Mouse (Mus musculus) testis, adult 2 months (tissue): ENCODE measurements around the gene Tsc1.

Source experiments
- CTCF ChIP-seq: fragments of 200-500 bp; IDR thresholded peaks from 2 replicates; pipeline ENCODE4 v1.5.1; 2012; ENCODE audit warnings: low read depth, mild to moderate bottlenecking, inconsistent platforms, low read length, moderate library complexity; ENCODE audit not compliant: control insufficient read depth, insufficient read depth, insufficient replicate concordance
- POLR2A ChIP-seq: fragments of 200-500 bp; IDR thresholded peaks from 2 replicates; pipeline ENCODE4 v1.6.1; 2012; ENCODE audit warnings: low read depth, mild to moderate bottlenecking, inconsistent platforms, low read length, moderate library complexity; ENCODE audit not compliant: control insufficient read depth

DNA sequence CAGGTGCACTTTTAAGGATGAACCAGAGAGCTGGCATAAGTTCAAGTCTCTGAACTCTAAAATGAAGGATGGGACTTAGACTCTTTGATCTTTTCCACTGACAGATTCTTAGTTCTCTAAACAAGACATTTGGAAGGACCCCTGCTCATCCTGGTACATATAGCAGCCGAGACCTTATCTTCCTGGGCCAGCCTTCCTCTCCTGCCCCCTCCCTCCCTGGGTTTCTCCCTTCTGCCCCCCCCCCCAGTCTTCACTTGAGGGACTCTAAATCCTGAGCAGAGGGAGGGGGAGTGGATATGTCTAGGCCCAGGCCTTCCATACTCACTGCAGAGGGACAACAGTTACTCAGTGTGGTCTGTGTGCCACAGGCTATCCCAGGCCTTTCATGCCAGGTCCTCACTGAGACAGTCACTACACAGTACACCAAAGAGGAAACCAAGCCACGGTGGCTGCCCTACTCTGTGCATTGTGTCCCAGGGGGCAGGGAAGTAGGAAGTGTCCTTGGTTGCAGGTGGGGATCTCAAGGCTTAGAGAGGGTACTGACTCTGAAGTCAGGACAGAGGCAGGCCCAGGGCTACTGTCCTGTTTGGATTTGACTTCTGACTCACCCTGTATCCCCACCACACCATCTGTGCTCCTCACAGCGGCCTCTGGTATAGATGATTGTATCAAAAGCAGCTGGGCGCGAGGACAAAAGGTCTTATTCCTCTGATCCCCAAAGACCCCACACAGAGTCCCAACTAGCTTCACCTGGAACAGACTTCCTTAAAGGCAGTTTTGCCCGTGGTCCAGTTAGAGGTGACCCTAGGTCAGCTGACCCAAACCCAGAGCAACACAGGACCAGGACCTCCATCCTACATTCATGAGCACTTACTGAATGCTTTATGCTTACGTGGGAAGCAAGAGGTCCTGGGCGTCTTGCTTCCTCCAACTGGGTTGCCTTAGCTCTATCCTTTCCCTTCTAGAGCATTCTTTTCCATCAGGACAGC is 23.2 kb upstream of the Tsc1 start:
- TF ChIP-seq CTCF (no peak), POLR2A (no peak)
